Mouse (Mus musculus) hindbrain, embryonic 14.5 days (tissue): ENCODE results near the gene Hmg20a. TPM values are rescaled to one million over a fixed set of nuclear protein-coding genes. Genes with fewer than 3 reads are reported as not detected.

Experiments
- ATAC-seq: fragments of 200-750 bp; cut with Nextera tagmentation; 2 replicates; pipeline ENCODE4 v1.8.0; 2017; ENCODE audit warnings: moderate number of reproducible peaks, mild to moderate bottlenecking, moderate TSS enrichment, moderate library complexity; ENCODE audit not compliant: low FRiP score
- DNase-seq: peaks from one replicate; pipeline ENCODE4 v3.0.0-alpha.2; 2015; ENCODE audit warnings: low spot score
- H3K27ac ChIP-seq: fragments of 300-500 bp; sonication (generic); 2 replicates; pipeline ENCODE4 v1.5.1; 2014; ENCODE audit warnings: mild to moderate bottlenecking, moderate library complexity
- H3K27me3 ChIP-seq: fragments of 300-500 bp; sonication (generic); 2 replicates; pipeline ENCODE4 v1.6.1; 2014; ENCODE audit warnings: mild to moderate bottlenecking, low read length, mixed read lengths; ENCODE audit not compliant: control insufficient read depth, insufficient read depth
- H3K36me3 ChIP-seq: fragments of 300-500 bp; sonication (generic); replicated peaks from 2 replicates; pipeline ENCODE4 v1.6.1; 2014; ENCODE audit not compliant: control insufficient read depth, insufficient read depth
- H3K4me1 ChIP-seq: fragments of 300-500 bp; sonication (generic); replicated peaks from 2 replicates; pipeline ENCODE4 v1.6.1; 2014; ENCODE audit warnings: antibody characterized with exemption, low read length, mixed read lengths; ENCODE audit not compliant: control insufficient read depth, insufficient read depth
- H3K4me2 ChIP-seq: fragments of 300-500 bp; sonication (generic); replicated peaks from 2 replicates; pipeline ENCODE4 v1.6.1; 2014; ENCODE audit warnings: mild to moderate bottlenecking, moderate library complexity
- H3K4me3 ChIP-seq: fragments of 300-500 bp; sonication (generic); replicated peaks from 2 replicates; pipeline ENCODE4 v1.5.1; 2014; ENCODE audit warnings: mild to moderate bottlenecking, low read length
- H3K9ac ChIP-seq: fragments of 300-500 bp; sonication (generic); 2 replicates; pipeline ENCODE4 v1.6.1; 2014
- H3K9me3 ChIP-seq: fragments of 300-500 bp; sonication (generic); 2 replicates; pipeline ENCODE4 v1.6.1; 2016; ENCODE audit warnings: low read length; ENCODE audit not compliant: control insufficient read depth
- WGBS: fragments of 180-500 bp; shearing (Covaris S2); extraction: QIAGEN DNeasy Blood & Tissue Kit; methylation state at CpG from one replicate; pipeline ENCODE4 v1.1.7; 2014; 5-methylcytosine and 5-hydroxymethylcytosine counted together
- polyA plus RNA-seq: library from polyadenylated mRNA; unstranded; fragments of >200 nt; fragmentation: Nextera tagmentation; extraction: Ambion mirVana; gene quantifications from 2 replicates; pipeline ENCODE4 v1.2.1, GENCODE M21; 2014

The Hmg20a gene
- polyA plus RNA-seq, 1 experiment from 2014 or later: 75.7 TPM

- Histone ChIP-seq H3K4me2 (no peak overlapping the region), H3K36me3 (peaks cover 5% of the 10 kb centered on the region; the same call in 1 of the 2 replicates), H3K27ac (no peak overlapping the region), H3K4me1 (peaks cover 16% of the 10 kb centered on the region), H3K9ac (no peak overlapping the region), H3K9me3 (no peaks in the 10 kb centered on the region), H3K27me3 (no peaks in the 10 kb centered on the region), H3K4me3 (no peak overlapping the region)
- no peak for DNase-seq
- WGBS: 95% methylated on average over 2 of the region's 2 CpGs
- no peak for ATAC-seq
These were observed 44.6 kb downstream of the Hmg20a start for GRCm38 (mm10) chr9:56463046-56463445.

GRCm38 (mm10) chr9:56463686-56464515 is 45.5 kb downstream of the Hmg20a start:
- Histone ChIP-seq H3K27ac (peak overlapping the region; percentile 66), H3K27me3 (no peaks in the 10 kb centered on the region), H3K9ac (no peak overlapping the region), H3K4me3 (no peak overlapping the region), H3K9me3 (no peaks in the 10 kb centered on the region), H3K4me1 (peaks cover 16% of the 10 kb centered on the region), H3K36me3 (peaks cover 12% of the 10 kb centered on the region; the same call in 1 of the 2 replicates), H3K4me2 (no peak overlapping the region; the same call in 1 of the 2 replicates)
- ATAC-seq (no peak), DNase-seq (no peak)
- WGBS: 69% methylated on average over 4 of the region's 4 CpGs

- Histone ChIP-seq H3K27ac (peak overlapping the region; percentile 66), H3K27me3 (no peaks in the 10 kb centered on the region), H3K9ac (0 out of 2 replicates have a peak overlapping the region, but pooled peaks have one; percentile 10), H3K36me3 (peaks cover 12% of the 10 kb centered on the region; the same call in 1 of the 2 replicates), H3K9me3 (no peaks in the 10 kb centered on the region), H3K4me1 (peaks cover 16% of the 10 kb centered on the region), H3K4me3 (no peak overlapping the region), H3K4me2 (peak overlapping the region; percentile 10)
- ATAC-seq (peak; percentile 40; the same call in 1 of the 2 replicates), DNase-seq (no peak)
- 31% methylated on average over 23 of the region's 23 CpGs for WGBS
These were observed 46.6 kb downstream of the Hmg20a start for GRCm38 (mm10) chr9:56464863-56465654.

GRCm38 (mm10) chr9:56466251-56466650 is 47.8 kb downstream of the Hmg20a start:
- DNase-seq (no peak), ATAC-seq (no peak)
- no peak overlapping the region; the same call in 1 of the 2 replicates for H3K27ac ChIP-seq
- H3K9me3 ChIP-seq: no peaks in the 10 kb centered on the region
- 93% methylated on average over 4 of the region's 4 CpGs for WGBS
- no peak overlapping the region for H3K4me2 ChIP-seq
- no peak overlapping the region for H3K4me3 ChIP-seq
- peaks cover 19% of the 10 kb centered on the region; the same call in 1 of the 2 replicates for H3K36me3 ChIP-seq
- peaks cover 20% of the 10 kb centered on the region for H3K4me1 ChIP-seq
- H3K27me3 ChIP-seq: no peaks in the 10 kb centered on the region
- no peak overlapping the region for H3K9ac ChIP-seq

- WGBS: 51% methylated on average over 2 of the region's 2 CpGs
- H3K9me3 ChIP-seq: no peaks in the 10 kb centered on the region
- no peaks in the 10 kb centered on the region for H3K27me3 ChIP-seq
- ATAC-seq: no peak
- no peak overlapping the region for H3K9ac ChIP-seq
- no peak overlapping the region for H3K4me3 ChIP-seq
- peaks cover 14% of the 10 kb centered on the region for H3K4me1 ChIP-seq
- peaks cover 35% of the 10 kb centered on the region; the same call in 1 of the 2 replicates for H3K36me3 ChIP-seq
- no peak overlapping the region for H3K27ac ChIP-seq
- H3K4me2 ChIP-seq: no peak overlapping the region
- DNase-seq: no peak
These were observed 51.2 kb downstream of the Hmg20a start for GRCm38 (mm10) chr9:56469656-56470055.

GRCm38 (mm10) chr9:56470291-56470690 is 51.9 kb downstream of the Hmg20a start:
- H3K27ac ChIP-seq: no peak overlapping the region
- H3K4me1 ChIP-seq: peaks cover 7% of the 10 kb centered on the region
- no peaks in the 10 kb centered on the region for H3K27me3 ChIP-seq
- no peak for DNase-seq
- WGBS: 27% methylated on average over 7 of the region's 7 CpGs
- H3K4me2 ChIP-seq: no peak overlapping the region
- no peaks in the 10 kb centered on the region for H3K9me3 ChIP-seq
- no peak overlapping the region for H3K4me3 ChIP-seq
- H3K9ac ChIP-seq: no peak overlapping the region
- H3K36me3 ChIP-seq: peaks cover 41% of the 10 kb centered on the region
- ATAC-seq: no peak

- H3K27ac ChIP-seq: no peak overlapping the region
- no peaks in the 10 kb centered on the region for H3K27me3 ChIP-seq
- H3K4me2 ChIP-seq: no peak overlapping the region
- DNase-seq (no peak), ATAC-seq (no peak)
- no peak overlapping the region for H3K4me3 ChIP-seq
- no peaks in the 10 kb centered on the region for H3K4me1 ChIP-seq
- H3K36me3 ChIP-seq: peaks cover 56% of the 10 kb centered on the region
- H3K9me3 ChIP-seq: no peaks in the 10 kb centered on the region
- WGBS: 89% methylated on average over 5 of the region's 5 CpGs
- no peak overlapping the region for H3K9ac ChIP-seq
These were observed 60.7 kb downstream of the Hmg20a start for GRCm38 (mm10) chr9:56478975-56479647.

- ATAC-seq: no peak
- WGBS: 89% methylated on average over 4 of the region's 4 CpGs
- DNase-seq: no peak
These were observed 64.2 kb downstream of the Hmg20a start for GRCm38 (mm10) chr9:56482623-56483022.

More at GRCm38 (mm10) chr9:56482623-56483022, 64.2 kb downstream of the Hmg20a start:
- no peak overlapping the region for H3K4me3 ChIP-seq
- no peak overlapping the region for H3K27ac ChIP-seq
- H3K4me2 ChIP-seq: no peak overlapping the region
- H3K9me3 ChIP-seq: no peaks in the 10 kb centered on the region
- peaks cover 36% of the 10 kb centered on the region for H3K36me3 ChIP-seq
- H3K27me3 ChIP-seq: no peaks in the 10 kb centered on the region
- H3K9ac ChIP-seq: no peak overlapping the region
- 0 out of 2 replicates have a peak, but pooled peaks cover 4% of the 10 kb centered on the region for H3K4me1 ChIP-seq
